Mouse (Mus musculus): Measurements from ENCODE around the gene Spatc1l. TPM values are rescaled to one million over a fixed set of nuclear protein-coding genes. Genes with fewer than 3 reads are reported as not detected.

Spatc1l gene
- total RNA-seq, 1 experiment from 2014 or later = not detected

DNA sequence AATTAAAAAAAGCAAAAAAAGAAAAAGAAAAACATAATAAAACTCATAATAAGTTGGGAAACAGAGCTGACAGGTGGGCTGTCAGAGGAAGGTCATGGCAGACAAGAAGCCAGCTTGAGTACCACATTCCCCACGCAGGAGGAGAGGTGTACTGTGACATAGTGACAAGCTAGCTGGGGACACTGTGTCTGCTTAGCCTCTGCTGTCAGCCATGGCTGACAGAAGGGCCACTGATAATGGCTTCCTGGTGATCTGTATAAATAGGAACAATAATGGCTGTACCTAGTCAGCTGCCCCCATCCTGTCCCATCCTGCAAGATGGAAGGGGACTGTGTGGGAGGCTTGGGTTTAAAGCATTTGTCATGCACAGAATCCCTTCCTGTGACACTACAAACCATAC is 24.1 kb downstream of the Spatc1l start:
- no peak for ATAC-seq (replicated peaks; ENCODE audit: low read depth, poor library complexity, severe bottlenecking)

DNA sequence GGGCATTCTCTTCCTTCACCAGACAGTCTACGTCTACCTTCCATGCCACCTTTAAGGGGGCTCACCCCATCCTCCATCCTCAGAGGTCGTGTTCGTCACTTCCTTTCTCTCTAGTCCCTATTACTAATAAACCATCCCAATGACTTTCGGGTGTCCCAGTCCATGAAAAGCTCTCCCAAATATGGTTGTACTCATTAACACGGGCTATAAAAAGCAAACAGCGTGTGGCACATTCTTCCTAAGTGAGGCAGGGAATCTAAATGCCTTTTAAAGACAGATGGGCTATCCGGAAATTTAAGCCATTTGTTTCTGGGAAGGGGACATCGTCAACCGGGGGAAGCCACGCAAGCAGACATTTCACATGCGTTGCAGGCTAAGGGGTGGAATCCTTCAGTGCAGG is 28.1 kb downstream of the Spatc1l start:
- no peak for ATAC-seq (replicated peaks; ENCODE audit: low read depth, poor library complexity, severe bottlenecking)

GRCm38 (mm10) chr10:76596338-76596737 is 34.3 kb downstream of the Spatc1l start:
- ATAC-seq (replicated peaks; ENCODE audit: low read depth, poor library complexity, severe bottlenecking) = no peak

GRCm38 (mm10) chr10:76602690-76603089 is 40.6 kb downstream of the Spatc1l start:
- no peak for ATAC-seq (replicated peaks; ENCODE audit: low read depth, poor library complexity, severe bottlenecking)

- ATAC-seq (replicated peaks; ENCODE audit: low read depth, poor library complexity, severe bottlenecking) = no peak
Measured at GRCm38 (mm10) chr10:76612473-76612872, 50.4 kb downstream of the Spatc1l start.

Other genes with a start within 250 kb of the Spatc1l start
- 2.6 and 3.1 TPM in 2 replicates for gene Dip2a, start 217.0 kb upstream of the Spatc1l start, total RNA-seq (2017)
- gene AC141477.1, start 121.8 kb upstream of the Spatc1l start, total RNA-seq (2017) = 9.6 TPM in 1 of 2 replicates, not detected in the other
- 70.6 and 77.7 TPM in 2 replicates for gene Pcnt, start 119.5 kb upstream of the Spatc1l start, total RNA-seq (2017)
- not detected in 2 replicates for gene 2610028H24Rik, start 113.2 kb upstream of the Spatc1l start, total RNA-seq (2017)
- 95.8 and 110 TPM in 2 replicates for gene Mcm3ap, start 93.3 kb upstream of the Spatc1l start, total RNA-seq (2017)
- gene Ybey, start 93.2 kb upstream of the Spatc1l start, total RNA-seq (2017) = 5.3 and 8.8 TPM in 2 replicates
- 4.2 and 5.1 TPM in 2 replicates for gene Lss, start 30.7 kb upstream of the Spatc1l start, total RNA-seq (2017)
- gene Ftcd, start 13.4 kb downstream of the Spatc1l start, total RNA-seq (2017) = not detected in 2 replicates
- 0.27 TPM in 1 of 2 replicates, not detected in the other for gene Col6a2, start 61.4 kb downstream of the Spatc1l start, total RNA-seq (2017)
- gene Col6a1, start 163.9 kb downstream of the Spatc1l start, total RNA-seq (2017) = not detected in 2 replicates